In genomic region chr17:44778141-44778540, GRCm38 (mm10) we compare ENCODE assay signal across 9 mouse cellular contexts. TPM values are rescaled to one million over a fixed set of nuclear protein-coding genes. Genes with fewer than 3 reads are reported as not detected.
DNase-seq lines count a peak whose midpoint lies in the region; ATAC-seq and TF ChIP-seq lines count a peak whose summit lies in the region.
"Had no signal": no experiment of that assay in that cellular context is flagged by ENCODE, and none has a peak within 500 bp of the region (broad histone marks: within the 10 kb centered on the region; RNA-seq: fewer than 3 reads in every experiment).

No protein-coding gene starts in this region.

- H3K4me1 ChIP-seq in heart, embryonic 13.5 days, result peaks cover 16% of the 10 kb centered on the region; the same call in 1 of the 2 replicates
- peaks cover 10 to 15% of the 10 kb centered on the region in 2 experiments for H3K4me1 ChIP-seq in MEL (ENCODE audit: control insufficient read depth in 1 of 2, insufficient read depth in 2 of 2, low read length in 2 of 2)
- no peaks in the 10 kb centered on the region for H3K4me1 ChIP-seq in hindbrain, embryonic 11.5 days (replicated peaks; ENCODE audit: control insufficient read depth, insufficient read depth, low read length)
- H3K4me1 ChIP-seq in midbrain, embryonic 12.5 days, result peaks cover 8% of the 10 kb centered on the region; the same call in 1 of the 2 replicates

- no peak for TF ChIP-seq EP300 in MEL (IDR thresholded peaks at IDR 0.05; ENCODE audit: low read depth in 1 of 2, low read length in 2 of 2)

- peak overlapping the region; percentile 82 for H3K4me2 ChIP-seq in heart, embryonic 13.5 days
- H3K4me2 ChIP-seq in hindbrain, embryonic 11.5 days (replicated peaks; ENCODE audit: low read depth, low read length), result no peak overlapping the region; the same call in 1 of the 2 replicates
- H3K4me2 ChIP-seq in midbrain, embryonic 12.5 days (replicated peaks), result peak overlapping the region; percentile 73

- DNase-seq in heart, postnatal 10 days, result no peak
- peak; percentile 24 for DNase-seq in MEL (ENCODE audit: low read depth, low spot score)
- peak; percentile 2 for DNase-seq in hindbrain, embryonic 11.5 days (ENCODE audit: low spot score)
- DNase-seq in adrenal gland, postnatal 25 days, result no peak
- DNase-seq in B cell, adult 2 months, result no peak
- DNase-seq in frontal cortex, postnatal 36 days (ENCODE audit: low spot score in 2 of 2), result no peak
- DNase-seq: cerebellum, adult 18-20 months had no signal

- H3K9ac ChIP-seq in heart, embryonic 13.5 days, result peak overlapping the region; percentile 98; the same call in 1 of the 2 replicates
- H3K9ac ChIP-seq in MEL (ENCODE audit: control insufficient read depth, low read depth, low read length, poor library complexity, severe bottlenecking), result peak overlapping the region; percentile 44
- no peak overlapping the region for H3K9ac ChIP-seq in hindbrain, embryonic 11.5 days (ENCODE audit: low read depth, low read length)
- no peak overlapping the region for H3K9ac ChIP-seq in midbrain, embryonic 12.5 days (replicated peaks)

- intact Hi-C loops in heart, postnatal 10 days (cut with DNase I), result no loop called here

- no peak overlapping the region for H3K27ac ChIP-seq in heart, embryonic 13.5 days (replicated peaks)
- no peak overlapping the region for H3K27ac ChIP-seq in MEL (ENCODE audit: control insufficient read depth, low read depth, low read length)
- H3K27ac ChIP-seq in hindbrain, embryonic 11.5 days (ENCODE audit: low read depth, low read length), result no peak overlapping the region
- H3K27ac ChIP-seq in midbrain, embryonic 12.5 days (replicated peaks), result no peak overlapping the region

- TF ChIP-seq RAD21 in MEL (IDR thresholded peaks at IDR 0.05; ENCODE audit: low read depth, low read length), result no peak

- 79% methylated on average over 5 of the region's 5 CpGs for WGBS in heart, embryonic 13.5 days
- WGBS in hindbrain, embryonic 11.5 days, result 69% methylated on average over 5 of the region's 5 CpGs
- 65% methylated on average over 5 of the region's 5 CpGs for WGBS in midbrain, embryonic 12.5 days

- no peak for ATAC-seq in heart, embryonic 13.5 days (ENCODE audit: extremely low read depth, insufficient number of reproducible peaks, low FRiP score, low TSS enrichment)
- no peak for ATAC-seq in hindbrain, embryonic 11.5 days (ENCODE audit: low FRiP score)
- no peak for ATAC-seq in midbrain, embryonic 12.5 days (ENCODE audit: low FRiP score, low read depth)

- TF ChIP-seq CTCF in MEL (IDR thresholded peaks at IDR 0.05 in 2 of 3, conservative IDR thresholded peaks at IDR 0.05 in 1 of 3; ENCODE audit: control insufficient read depth in 1 of 3, insufficient read depth in 1 of 3, low read depth in 2 of 3, low read length in 3 of 3, poor library complexity in 1 of 3, severe bottlenecking in 1 of 3), result no peak

- H3K36me3 ChIP-seq in heart, embryonic 13.5 days, result no peaks in the 10 kb centered on the region
- peaks cover 0 to 30% of the 10 kb centered on the region in 2 experiments; a peak in 2 of 4 replicates for H3K36me3 ChIP-seq in MEL (ENCODE audit: control insufficient read depth in 1 of 2, insufficient read depth in 2 of 2, low read length in 2 of 2)
- no peaks in the 10 kb centered on the region for H3K36me3 ChIP-seq in hindbrain, embryonic 11.5 days (ENCODE audit: control insufficient read depth, insufficient read depth, low read length)
- no peaks in the 10 kb centered on the region for H3K36me3 ChIP-seq in midbrain, embryonic 12.5 days

- peaks cover 3% of the 10 kb centered on the region; the same call in 1 of the 2 replicates for H3K79me2 ChIP-seq in MEL (ENCODE audit: control insufficient read depth, insufficient read depth, low read length, poor library complexity)

- TF ChIP-seq POLR2A in MEL (IDR thresholded peaks at IDR 0.05; ENCODE audit: control insufficient read depth in 1 of 2, insufficient read depth in 1 of 2, low read depth in 1 of 2, low read length in 2 of 2, poor library complexity in 1 of 2), result no peak

- H3K9me3 ChIP-seq in heart, embryonic 13.5 days, result no peaks in the 10 kb centered on the region
- H3K9me3 ChIP-seq in MEL (replicated peaks; ENCODE audit: insufficient read depth, low read length), result no peaks in the 10 kb centered on the region
- no peaks in the 10 kb centered on the region for H3K9me3 ChIP-seq in hindbrain, embryonic 11.5 days (ENCODE audit: control insufficient read depth, low read length)
- 0 out of 2 replicates have a peak, but pooled peaks cover 3% of the 10 kb centered on the region for H3K9me3 ChIP-seq in midbrain, embryonic 12.5 days

- H3K4me3 ChIP-seq in heart, embryonic 13.5 days, result peak overlapping the region; percentile 91
- peak overlapping the region; percentile 15 to 97; a peak in 3 of 4 replicates for H3K4me3 ChIP-seq in MEL (ENCODE audit: control insufficient read depth in 1 of 2, insufficient read depth in 1 of 2, low read depth in 2 of 2, low read length in 2 of 2)
- H3K4me3 ChIP-seq in hindbrain, embryonic 11.5 days (ENCODE audit: low read depth, low read length), result no peak overlapping the region
- peak overlapping the region; percentile 88 for H3K4me3 ChIP-seq in midbrain, embryonic 12.5 days

- H3K27me3 ChIP-seq in heart, embryonic 13.5 days (replicated peaks), result no peaks in the 10 kb centered on the region
- H3K27me3 ChIP-seq in MEL (ENCODE audit: control insufficient read depth in 1 of 2, insufficient read depth in 2 of 2, low read length in 2 of 2), result no peaks in the 10 kb centered on the region
- H3K27me3 ChIP-seq in hindbrain, embryonic 11.5 days (ENCODE audit: control insufficient read depth, insufficient read depth, low read length), result no peaks in the 10 kb centered on the region
- H3K27me3 ChIP-seq in midbrain, embryonic 12.5 days, result no peaks in the 10 kb centered on the region

TF ChIP-seq in MEL, 35 proteins besides CTCF, POLR2A, EP300 and RAD21:
- TF ChIP-seq ZMIZ1 (IDR thresholded peaks at IDR 0.05; ENCODE audit: low read depth, low read length) (no peak), UBTF (IDR thresholded peaks at IDR 0.05; ENCODE audit: borderline replicate concordance, insufficient read depth, low read depth, low read length) (no peak), KAT2A (conservative IDR thresholded peaks at IDR 0.05; ENCODE audit: low read depth, low read length) (no peak), MAFK (IDR thresholded peaks at IDR 0.05; ENCODE audit: borderline replicate concordance, low read depth, low read length) (no peak), USF1 (IDR thresholded peaks at IDR 0.05; ENCODE audit: low read depth, low read length) (no peak), RCOR1 (IDR thresholded peaks at IDR 0.05; ENCODE audit: low read depth, low read length) (no peak)

RNA-seq across cellular contexts. Expression of gene Supt3, which starts 1.2 kb away (rescaled TPM):
- 20.5 and 21.5 TPM in 2 replicates for polyA plus RNA-seq in heart, embryonic 13.5 days (2015; fragmentation: Nextera tagmentation; extraction: Ambion mirVana)
- total RNA-seq in heart, postnatal 10 days (2021), result 10 to 100 TPM; 15.2 to 15.4 TPM
- 7.0 and 7.6 TPM in 2 replicates for total RNA-seq in MEL (2012; rRNA removed)
- polyA plus RNA-seq in MEL (2012; ENCODE audit: insufficient read depth in 1 of 2, insufficient read length in 2 of 2, low read depth in 1 of 2, low replicate concordance in 2 of 2, missing spikeins in 1 of 2), result 10 to 100 TPM in 1 of 2 experiments, not detected in 1; 28.6 TPM
- 27.5 and 27.8 TPM in 2 replicates for polyA plus RNA-seq in hindbrain, embryonic 11.5 days (2014; fragmentation: Nextera tagmentation; extraction: Ambion mirVana)
- 24.7 and 25.0 TPM in 2 replicates for polyA plus RNA-seq in midbrain, embryonic 12.5 days (2016; fragmentation: Nextera tagmentation; extraction: Ambion mirVana)
- total RNA-seq in adrenal gland, postnatal 25 days (2021), result 25.9 and 26.1 TPM in 2 replicates

RNA-seq across cellular contexts. Expression of gene Runx2, which starts 36.5 kb away (rescaled TPM):
- polyA plus RNA-seq in heart, embryonic 13.5 days (2015; fragmentation: Nextera tagmentation; extraction: Ambion mirVana), result 0.21 and 0.27 TPM in 2 replicates
- under 1 TPM; 0.24 to 0.32 TPM for total RNA-seq in heart, postnatal 10 days (2021)
- total RNA-seq in MEL (2012; rRNA removed), result not detected in 2 replicates
- not detected for polyA plus RNA-seq in MEL (2012; ENCODE audit: insufficient read depth in 1 of 2, insufficient read length in 2 of 2, low read depth in 1 of 2, low replicate concordance in 2 of 2, missing spikeins in 1 of 2)
- 1.8 and 3.0 TPM in 2 replicates for polyA plus RNA-seq in hindbrain, embryonic 11.5 days (2014; fragmentation: Nextera tagmentation; extraction: Ambion mirVana)
- polyA plus RNA-seq in midbrain, embryonic 12.5 days (2016; fragmentation: Nextera tagmentation; extraction: Ambion mirVana), result 2.0 and 4.6 TPM in 2 replicates
- total RNA-seq in adrenal gland, postnatal 25 days (2021), result 48.9 and 60.4 TPM in 2 replicates

Comparison
In these comparisons a context has a peak if more than half of its experiments do, and no peak if none do; other contexts are left out.
1. H3K9ac ChIP-seq: peak in heart, embryonic 13.5 days (single experiment) and MEL (single experiment); none in hindbrain, embryonic 11.5 days (single experiment) and midbrain, embryonic 12.5 days (single experiment).
2. DNase-seq: peak in MEL (single experiment) and hindbrain, embryonic 11.5 days (single experiment); none in heart, postnatal 10 days (0 of 2), adrenal gland, postnatal 25 days (single experiment), B cell, adult 2 months (0 of 2) and frontal cortex, postnatal 36 days (0 of 2).